Mouse (Mus musculus): ENCODE data around the gene Rabl6. TPM values are rescaled to one million over a fixed set of nuclear protein-coding genes. Genes with fewer than 3 reads are reported as not detected.

The Rabl6 gene
- polyA plus RNA-seq, 1 experiment from 2014 or later = 73.5 TPM

DNA sequence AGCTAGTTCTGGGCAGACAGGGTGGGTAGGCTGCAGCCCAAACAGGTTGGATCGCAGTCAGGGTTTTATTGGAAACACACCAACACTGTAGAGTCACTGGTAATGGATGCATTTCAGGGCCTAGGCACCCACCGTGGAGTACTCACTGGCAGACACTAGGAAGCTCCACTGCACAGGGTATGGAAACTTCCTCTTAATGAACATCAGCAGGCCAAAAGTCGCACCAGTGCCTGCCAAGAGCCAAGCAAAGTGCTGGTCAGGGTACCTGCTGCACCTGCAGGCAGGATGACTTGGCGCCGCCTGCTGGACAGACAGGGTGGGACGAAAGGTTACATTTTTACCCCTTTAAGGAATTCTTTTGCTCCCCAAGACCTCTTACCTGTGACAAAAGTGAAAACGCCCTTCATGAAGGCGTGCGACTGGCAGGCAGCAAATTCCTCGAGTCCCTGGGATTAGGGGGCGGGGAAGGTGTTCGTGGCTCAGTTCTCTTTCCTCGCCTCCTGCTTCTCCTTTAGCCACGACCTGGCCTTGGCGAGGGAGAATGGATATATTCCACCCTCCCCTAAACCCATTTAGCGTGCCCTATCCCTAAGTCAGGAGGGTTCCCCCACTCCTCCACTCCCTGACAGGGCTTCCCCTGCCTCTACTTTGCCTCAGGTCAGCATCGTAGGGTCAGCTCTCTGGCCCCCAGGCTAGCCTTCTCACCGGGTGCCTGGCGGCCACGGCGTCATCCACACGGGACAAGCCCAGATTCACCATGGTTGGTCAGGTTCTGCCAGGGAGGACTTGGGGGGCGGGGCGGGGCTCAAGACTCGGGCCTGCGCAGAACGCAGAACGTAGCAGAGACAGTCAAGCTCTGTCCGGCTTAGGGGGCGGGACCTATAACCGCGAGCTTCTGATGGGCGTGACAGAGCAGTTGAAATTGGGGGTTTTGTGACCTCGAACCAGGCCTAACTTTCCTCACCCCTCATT, 13.2 kb upstream of the Rabl6 start, which contains the start of gene Tmem141:
Gene Tmem141 (minus strand): TSS at position 777 of the 972 bp plus-strand sequence.
- H3K9me3 ChIP-seq = no peaks in the 10 kb centered on the region
- H3K27me3 ChIP-seq = peaks cover 17% of the 10 kb centered on the region

DNA sequence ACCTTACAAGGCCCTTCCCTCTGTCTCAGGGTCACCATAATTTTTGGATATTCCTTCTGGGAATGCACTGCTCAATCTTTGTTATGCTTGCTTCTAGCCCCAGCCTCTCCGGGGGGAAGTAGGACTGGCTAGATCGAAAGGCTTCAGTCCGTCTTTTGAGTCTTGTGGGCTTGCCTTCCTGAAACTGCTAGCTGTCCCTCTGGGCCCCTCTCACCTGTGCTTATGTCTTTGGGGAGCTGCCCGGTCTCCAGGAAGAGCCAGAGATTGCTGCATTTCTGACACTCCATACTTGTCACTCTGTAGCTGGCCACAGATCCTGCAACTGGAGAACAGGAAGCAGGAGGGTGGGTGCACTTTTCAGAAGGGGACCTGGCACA, 12.5 kb upstream of the Rabl6 start:
- Histone ChIP-seq H3K36me3 (no peaks in the 10 kb centered on the region), H3K4me2 (peak overlapping the region; percentile 78), H3K4me1 (replicated peaks) (peaks cover 18% of the 10 kb centered on the region), H3K27ac (replicated peaks) (no peak overlapping the region), H3K27me3 (peaks cover 24% of the 10 kb centered on the region), H3K4me3 (0 out of 2 replicates have a peak overlapping the region, but pooled peaks have one; percentile 60), H3K9me3 (no peaks in the 10 kb centered on the region), H3K9ac (peak overlapping the region; percentile 63; the same call in 1 of the 2 replicates)
- no peak for ATAC-seq (ENCODE audit: low FRiP score, low read depth)
- WGBS = 90% methylated on average over 4 of the region's 4 CpGs

More for the DNA sequence above, 13.2 kb upstream of the Rabl6 start, which contains the start of gene Tmem141:
- Histone ChIP-seq H3K4me3 (peak within 1 kb of the TSS; percentile 60), H3K9ac (peak within 1 kb of the TSS; percentile 63), H3K4me1 (replicated peaks) (peaks cover 12% of the 10 kb centered on the region), H3K36me3 (no peaks in the 10 kb centered on the region), H3K4me2 (peak within 1 kb of the TSS; percentile 78), H3K27ac (replicated peaks) (peak within 1 kb of the TSS; percentile 79)
- peak; percentile 96 for ATAC-seq (ENCODE audit: low FRiP score, low read depth)
- WGBS = 5% methylated on average over 34 of the region's 34 CpGs

DNA sequence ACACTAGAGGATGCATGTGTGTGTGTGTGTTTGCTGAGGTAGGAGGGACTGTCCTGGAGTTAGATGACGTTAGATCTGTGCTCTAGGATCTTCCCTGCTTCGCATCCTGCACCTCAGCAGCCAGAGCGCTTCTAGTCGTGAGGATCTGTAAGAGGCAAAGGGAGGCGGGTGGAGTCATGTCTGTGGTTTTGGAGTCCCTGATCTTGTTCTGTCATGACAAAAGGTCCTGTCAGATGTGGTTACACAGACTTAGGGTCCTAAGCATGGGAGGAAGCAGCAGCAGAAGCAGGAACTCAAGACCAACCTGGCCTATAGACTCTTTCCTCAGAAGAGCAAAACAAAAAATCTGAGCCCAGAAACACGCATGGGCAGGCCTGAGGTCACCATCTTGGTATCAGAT, 12.1 kb upstream of the Rabl6 start:
- ATAC-seq (ENCODE audit: low FRiP score, low read depth) = no peak
- H3K4me2 ChIP-seq = no peak overlapping the region
- no peak overlapping the region for H3K9ac ChIP-seq
- peaks cover 29% of the 10 kb centered on the region for H3K27me3 ChIP-seq
- no peak overlapping the region for H3K27ac ChIP-seq (replicated peaks)
- 85% methylated on average over 6 of the region's 6 CpGs for WGBS
- H3K36me3 ChIP-seq = no peaks in the 10 kb centered on the region
- H3K4me1 ChIP-seq (replicated peaks) = peaks cover 18% of the 10 kb centered on the region
- H3K4me3 ChIP-seq = no peak overlapping the region
- H3K9me3 ChIP-seq = no peaks in the 10 kb centered on the region

DNA sequence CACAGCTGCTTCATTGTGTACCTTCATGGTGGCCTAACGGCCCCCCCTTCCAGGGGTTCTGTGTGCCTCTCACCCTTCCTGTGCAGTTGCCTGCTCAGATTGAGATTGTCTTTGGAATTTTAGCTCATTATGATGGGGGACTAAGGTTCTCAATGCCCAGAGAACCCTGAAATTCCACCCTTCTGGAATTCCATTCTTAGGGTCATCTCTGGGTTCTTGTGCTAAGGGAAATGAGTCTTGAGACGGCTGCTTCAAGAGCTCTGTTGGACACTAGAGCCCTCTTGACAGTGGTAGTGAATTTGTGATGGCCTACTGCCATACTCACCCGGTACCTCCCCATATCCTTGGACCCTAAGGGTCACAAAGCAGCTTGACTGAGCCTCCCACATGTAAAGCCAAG, 9.3 kb upstream of the Rabl6 start, which contains the start of gene Ccdc183:
Gene Ccdc183 (minus strand): TSS at position 101 of the 400 bp plus-strand sequence.
- H3K27me3 ChIP-seq = peaks cover 40% of the 10 kb centered on the region
- H3K27ac ChIP-seq (replicated peaks) = no peak within 1 kb of the TSS
- WGBS = 87% methylated on average over 3 of the region's 3 CpGs
- H3K36me3 ChIP-seq = no peaks in the 10 kb centered on the region
- no peak within 1 kb of the TSS for H3K9ac ChIP-seq
- peaks cover 18% of the 10 kb centered on the region for H3K4me1 ChIP-seq (replicated peaks)
- no peak for ATAC-seq (ENCODE audit: low FRiP score, low read depth)
- H3K9me3 ChIP-seq = no peaks in the 10 kb centered on the region
- H3K4me3 ChIP-seq = no peak within 1 kb of the TSS
- peak within 1 kb of the TSS; percentile 17; the same call in 1 of the 2 replicates for H3K4me2 ChIP-seq

DNA sequence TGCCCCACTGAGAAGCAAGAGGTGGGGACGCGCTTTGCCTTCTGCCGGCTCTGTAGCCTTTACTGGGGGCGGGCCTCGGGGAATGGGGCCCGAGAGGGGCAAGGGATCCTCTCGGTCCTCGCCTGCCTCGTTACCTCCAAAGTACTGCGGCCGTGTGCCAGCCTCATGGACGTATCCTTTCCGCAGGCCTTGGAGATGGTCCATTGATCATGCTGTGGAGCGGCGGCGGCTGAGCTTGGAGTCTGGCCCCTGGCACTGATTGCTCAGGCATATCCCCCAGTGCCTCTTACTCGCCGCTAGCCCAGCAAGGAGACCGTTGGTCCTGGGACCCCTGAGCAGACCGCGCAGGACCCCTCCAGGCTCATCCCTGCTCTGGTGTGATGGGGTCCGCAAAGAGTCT, 8.1 kb upstream of the Rabl6 start:
- no peak for ATAC-seq (ENCODE audit: low FRiP score, low read depth)
- Histone ChIP-seq H3K9me3 (no peaks in the 10 kb centered on the region), H3K27me3 (peaks cover 40% of the 10 kb centered on the region), H3K4me2 (peak overlapping the region; percentile 17; the same call in 1 of the 2 replicates), H3K4me1 (replicated peaks) (peaks cover 14% of the 10 kb centered on the region), H3K36me3 (no peaks in the 10 kb centered on the region), H3K9ac (no peak overlapping the region), H3K27ac (replicated peaks) (no peak overlapping the region), H3K4me3 (no peak overlapping the region)
- WGBS = 18% methylated on average over 22 of the region's 22 CpGs

DNA sequence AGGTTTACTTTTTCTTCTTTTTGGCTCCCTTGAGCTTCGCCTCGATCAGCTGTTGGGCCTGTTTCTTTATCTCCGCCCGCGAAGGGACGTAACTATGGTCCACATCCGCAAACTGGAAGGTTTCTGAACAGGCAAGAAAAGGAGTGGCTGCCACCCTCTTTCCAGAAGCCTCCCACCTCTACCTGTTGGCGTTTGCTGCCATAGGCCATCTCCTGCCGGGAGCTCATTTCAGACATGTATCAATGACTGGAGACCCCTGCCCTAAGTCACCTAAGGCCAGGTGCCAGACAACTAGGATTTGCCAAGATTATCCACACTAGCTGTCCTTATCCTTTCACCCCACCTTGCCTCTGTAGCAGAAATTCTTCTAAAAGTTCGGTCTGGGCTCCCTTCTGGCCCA, 350 bp upstream of the Rabl6 start:
- peak overlapping the region; percentile 62 for H3K4me2 ChIP-seq
- WGBS = 72% methylated on average over 10 of the region's 10 CpGs
- H3K27ac ChIP-seq (replicated peaks) = peak overlapping the region; percentile 84

DNA sequence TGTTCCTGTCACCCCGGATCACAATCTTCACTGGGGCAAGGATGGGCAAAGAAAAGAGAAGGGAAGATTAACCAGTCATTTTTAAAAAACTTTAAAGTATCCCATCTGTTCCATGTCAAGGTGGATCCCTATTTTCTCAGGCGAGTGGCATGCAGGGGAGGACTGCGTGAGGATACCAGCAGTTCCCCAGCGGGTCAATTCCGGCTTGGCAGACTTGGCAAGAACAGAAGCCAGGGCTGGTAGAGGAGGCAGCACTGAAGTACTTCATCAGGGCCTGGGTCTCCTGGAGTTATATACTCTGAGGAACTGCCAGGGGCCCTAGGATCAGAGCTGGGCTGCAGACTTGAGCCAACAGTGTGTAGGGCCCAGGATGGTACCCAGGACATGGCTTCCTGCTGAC, 5.8 kb downstream of the Rabl6 start:
- Histone ChIP-seq H3K4me2 (no peak overlapping the region), H3K4me3 (no peak overlapping the region), H3K27me3 (no peaks in the 10 kb centered on the region), H3K4me1 (replicated peaks) (peaks cover 17% of the 10 kb centered on the region), H3K36me3 (peaks cover 52% of the 10 kb centered on the region), H3K9ac (no peak overlapping the region), H3K27ac (replicated peaks) (no peak overlapping the region), H3K9me3 (no peaks in the 10 kb centered on the region)
- WGBS = 97% methylated on average over 5 of the region's 5 CpGs
- ATAC-seq (ENCODE audit: low FRiP score, low read depth) = no peak

More for the DNA sequence above, 350 bp upstream of the Rabl6 start:
- Histone ChIP-seq H3K9me3 (no peaks in the 10 kb centered on the region), H3K27me3 (no peaks in the 10 kb centered on the region), H3K4me1 (replicated peaks) (peaks cover 27% of the 10 kb centered on the region), H3K9ac (peak overlapping the region; percentile 39), H3K36me3 (no peaks in the 10 kb centered on the region), H3K4me3 (peak overlapping the region; percentile 66)
- ATAC-seq (ENCODE audit: low FRiP score, low read depth) = peak; percentile 25

DNA sequence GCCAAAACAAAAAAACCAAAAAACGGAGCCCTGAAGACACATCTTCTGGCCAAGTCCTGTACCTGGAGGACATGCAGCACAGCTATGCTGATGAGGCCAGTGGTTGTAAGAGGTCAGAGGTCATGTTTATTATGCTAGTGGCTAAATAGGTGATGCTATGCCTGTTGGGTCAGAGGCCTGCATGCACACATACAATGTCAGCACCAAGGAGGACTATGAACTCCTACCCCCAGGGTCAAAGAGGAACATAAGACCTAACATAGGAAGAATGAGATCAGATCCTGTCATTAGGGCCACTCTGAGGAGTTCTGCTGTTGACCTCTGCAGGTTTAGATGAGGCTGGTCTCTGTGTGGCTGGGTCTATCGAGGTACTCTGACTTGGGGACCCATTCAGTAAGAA, 8.3 kb downstream of the Rabl6 start:
- no peak overlapping the region for H3K27ac ChIP-seq (replicated peaks)
- H3K9ac ChIP-seq = no peak overlapping the region
- peaks cover 77% of the 10 kb centered on the region for H3K36me3 ChIP-seq
- no peaks in the 10 kb centered on the region for H3K27me3 ChIP-seq
- H3K4me3 ChIP-seq = no peak overlapping the region
- H3K9me3 ChIP-seq = no peaks in the 10 kb centered on the region
- H3K4me1 ChIP-seq (replicated peaks) = no peaks in the 10 kb centered on the region
- H3K4me2 ChIP-seq = no peak overlapping the region
- ATAC-seq (ENCODE audit: low FRiP score, low read depth) = no peak
- 92% methylated on average over 2 of the region's 2 CpGs for WGBS

DNA sequence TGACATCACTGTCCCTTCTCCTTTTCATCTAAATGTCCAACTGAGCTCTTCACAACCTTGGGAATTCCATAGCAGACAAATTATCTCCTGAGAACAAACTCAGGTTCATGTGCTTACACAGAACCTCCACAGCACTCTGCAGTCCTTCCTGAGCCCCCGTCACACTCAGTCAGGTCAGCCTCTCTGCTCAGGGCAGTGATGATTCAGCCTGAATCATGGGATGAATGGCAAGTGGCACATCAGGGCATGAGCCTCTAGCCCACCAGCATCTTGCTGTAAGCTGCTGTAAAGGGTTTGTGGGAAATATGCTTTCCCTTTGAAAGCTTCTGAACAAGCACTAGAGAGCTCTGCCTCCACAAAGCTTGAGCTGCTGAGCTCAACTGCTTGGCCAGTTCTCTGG, 9.6 kb downstream of the Rabl6 start:
- ATAC-seq (ENCODE audit: low FRiP score, low read depth) = no peak
- H3K27me3 ChIP-seq = no peaks in the 10 kb centered on the region
- H3K9ac ChIP-seq = no peak overlapping the region
- no peak overlapping the region for H3K27ac ChIP-seq (replicated peaks)
- WGBS = 97% methylated on average over 1 of the region's 1 CpGs
- no peak overlapping the region for H3K4me3 ChIP-seq
- no peak overlapping the region for H3K4me2 ChIP-seq
- no peaks in the 10 kb centered on the region for H3K4me1 ChIP-seq (replicated peaks)
- H3K36me3 ChIP-seq = peaks cover 84% of the 10 kb centered on the region
- H3K9me3 ChIP-seq = no peaks in the 10 kb centered on the region

DNA sequence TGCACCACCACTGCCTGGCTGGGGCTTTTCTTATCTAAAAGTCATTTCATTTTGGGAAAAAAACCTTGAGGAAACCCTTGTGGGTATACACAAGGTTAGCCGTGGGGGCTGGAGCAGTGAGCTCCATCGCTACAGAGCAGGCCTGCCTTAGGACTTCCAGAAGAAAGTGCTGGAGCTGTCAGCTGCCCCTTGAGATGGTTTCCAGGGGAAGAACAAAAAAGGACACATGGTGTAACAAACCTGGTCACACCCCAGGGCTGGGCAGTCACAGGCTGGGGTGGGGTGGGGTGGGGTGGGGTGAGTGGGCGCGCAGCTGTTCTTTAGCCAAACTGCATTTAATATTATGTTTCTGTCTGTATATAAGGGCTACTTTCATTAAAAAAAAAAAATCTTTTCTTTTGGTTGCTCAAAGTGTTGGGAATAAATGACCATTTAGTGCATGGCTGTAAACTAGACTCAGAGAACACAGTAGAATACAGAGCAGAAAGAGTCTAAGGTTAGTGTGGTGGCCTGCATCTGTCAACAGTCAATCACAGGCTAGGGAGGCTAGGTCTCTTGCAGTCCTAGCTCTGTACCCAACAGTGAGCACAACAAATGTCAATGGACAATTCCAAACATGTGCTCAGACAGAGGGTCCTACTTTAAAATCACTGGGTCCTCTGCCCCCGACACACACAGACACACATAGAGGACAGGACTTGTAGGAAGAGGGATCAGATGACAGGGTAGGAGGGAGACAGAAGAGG, 11.4 kb downstream of the Rabl6 start:
- Histone ChIP-seq H3K36me3 (peaks cover 94% of the 10 kb centered on the region), H3K4me3 (no peak overlapping the region), H3K4me1 (replicated peaks) (no peaks in the 10 kb centered on the region), H3K9ac (no peak overlapping the region), H3K9me3 (no peaks in the 10 kb centered on the region), H3K27me3 (no peaks in the 10 kb centered on the region), H3K27ac (replicated peaks) (no peak overlapping the region), H3K4me2 (no peak overlapping the region)
- ATAC-seq (ENCODE audit: low FRiP score, low read depth) = no peak
- WGBS = 93% methylated on average over 5 of the region's 5 CpGs

DNA sequence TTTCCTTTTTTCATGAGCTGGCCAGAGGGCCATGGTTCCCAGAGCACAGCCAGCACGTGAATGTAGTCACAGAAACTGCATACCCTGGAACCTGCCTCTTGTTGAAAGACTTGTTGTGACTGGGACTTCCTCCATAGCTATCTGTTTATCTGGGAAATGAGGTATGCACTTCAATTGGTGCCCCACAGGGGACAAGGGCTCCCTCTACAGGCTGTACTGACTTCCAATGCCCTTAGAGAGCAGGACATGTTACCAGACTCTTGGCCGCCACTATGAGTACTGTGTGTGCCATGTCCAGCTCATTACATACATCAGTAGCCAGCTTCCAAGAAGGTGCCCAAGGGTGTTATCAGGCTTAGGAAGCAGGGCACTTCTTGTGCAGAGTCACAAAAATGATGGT, 16.5 kb downstream of the Rabl6 start:
- Histone ChIP-seq H3K9ac (no peak overlapping the region), H3K4me1 (replicated peaks) (no peaks in the 10 kb centered on the region), H3K36me3 (peaks cover 65% of the 10 kb centered on the region), H3K4me3 (no peak overlapping the region), H3K9me3 (no peaks in the 10 kb centered on the region), H3K4me2 (no peak overlapping the region), H3K27me3 (no peaks in the 10 kb centered on the region), H3K27ac (replicated peaks) (no peak overlapping the region)
- ATAC-seq (ENCODE audit: low FRiP score, low read depth) = no peak
- 74% methylated on average over 2 of the region's 2 CpGs for WGBS

Measured in hindbrain, embryonic 15.5 days (tissue).